Mouse (Mus musculus) embryo, embryonic 10.5 days (tissue): ENCODE data around the gene Knstrn.

Experiments used
- DNase-seq: peaks from one replicate; pipeline ENCODE4 v3.0.0-alpha.2; 2015; ENCODE audit warnings: low spot score

Knstrn gene

GRCm38 (mm10) chr2:118899981-118900825 lies 86.4 kb downstream of the Knstrn start, which contains the start of gene Bahd1:
Gene Bahd1, plus strand, starts transcription at chr2:118900377.
- peak; percentile 64 for DNase-seq

GRCm38 (mm10) chr2:118900826-118901140 lies 87.0 kb downstream of the Knstrn start:
- no peak for DNase-seq

GRCm38 (mm10) chr2:118901175-118902031 lies 87.6 kb downstream of the Knstrn start:
- peak; percentile 95 for DNase-seq

GRCm38 (mm10) chr2:118902051-118903025 lies 88.5 kb downstream of the Knstrn start:
- DNase-seq: peak; percentile 74

GRCm38 (mm10) chr2:118903333-118903741 lies 89.5 kb downstream of the Knstrn start:
- peak; percentile 22 for DNase-seq
